Mouse (Mus musculus) G1E (cell line): ENCODE data around the gene Anapc15-ps. TPM values are rescaled to one million over a fixed set of nuclear protein-coding genes. Genes with fewer than 3 reads are reported as not detected.
"Not testable (repeated sequence)": the region's sequence is repeated elsewhere in the genome, so short reads cannot be mapped to it uniquely, and the experiment has no call there.

Experiments used
- ATAC-seq: 2 replicates; pipeline ENCODE4 v1.8.0; 2016; ENCODE audit warnings: mild to moderate bottlenecking; ENCODE audit not compliant: insufficient number of reproducible peaks, poor library complexity, low FRiP score, severe bottlenecking; ENCODE audit errors: extremely low read depth
- DNase-seq: peaks from one replicate; pipeline ENCODE4 v3.0.0; 2012; ENCODE audit warnings: low spot score
- H3K27me3 ChIP-seq: 2 replicates; pipeline ENCODE4 v1.6.1; 2012; ENCODE audit warnings: mild to moderate bottlenecking, low read length, inconsistent platforms; ENCODE audit not compliant: insufficient read depth
- H3K36me3 ChIP-seq: replicated peaks from 2 replicates; pipeline ENCODE3; 2012; ENCODE audit warnings: mild to moderate bottlenecking, inconsistent platforms
- H3K4me1 ChIP-seq: 2 replicates; pipeline ENCODE4 v1.6.1; 2012; ENCODE audit warnings: low read depth, low read length, inconsistent platforms, mixed read lengths; ENCODE audit not compliant: insufficient read depth
- H3K4me3 ChIP-seq: 2 replicates; pipeline ENCODE4 v1.5.1; 2012; ENCODE audit warnings: low read depth, mild to moderate bottlenecking, inconsistent platforms, low read length, moderate library complexity, mixed read lengths
- H3K9me3 ChIP-seq: replicated peaks from 2 replicates; pipeline ENCODE4 v1.6.1; 2012; ENCODE audit warnings: inconsistent platforms
- CTCF ChIP-seq: IDR thresholded peaks from 2 replicates; pipeline ENCODE4 v1.5.1; 2012; ENCODE audit warnings: low read depth, low read length, inconsistent platforms, mixed read lengths
- GATA1 ChIP-seq: IDR thresholded peaks from 2 replicates; pipeline ENCODE4 v1.6.1; 2012; ENCODE audit warnings: borderline replicate concordance, low read length, inconsistent platforms, mixed read lengths
- GATA2 ChIP-seq: IDR thresholded peaks from 2 replicates; pipeline ENCODE4 v1.6.1; 2012; ENCODE audit warnings: low read depth, low read length, inconsistent platforms, borderline replicate concordance
- POLR2AphosphoS5 ChIP-seq: IDR thresholded peaks from 2 replicates; pipeline ENCODE4 v1.6.1; 2012; ENCODE audit warnings: low read depth, low read length, inconsistent platforms; ENCODE audit not compliant: insufficient replicate concordance
- TAL1 ChIP-seq: conservative IDR thresholded peaks from 2 replicates; pipeline ENCODE4 v1.6.1; 2012; ENCODE audit warnings: low read depth, low read length, inconsistent platforms, mixed read lengths
- polyA plus RNA-seq: library from polyadenylated mRNA; stranded (reverse); fragments of >175 nt; gene quantifications from 2 replicates; pipeline ENCODE4 v1.2.3, GENCODE M21; 2012
- total RNA-seq, 2 experiments: library from RNA; stranded (forward) in 1 of 2; stranded (reverse) in 1 of 2; fragments of 200-1000 nt in 1 of 2; fragments of >200 nt in 1 of 2; fragmentation: Nextera tagmentation in 1 of 2; gene quantifications; 2 replicates each; pipeline ENCODE4 v1.2.3; 2014 to 2017

The Anapc15-ps gene
- total and polyA plus RNA-seq, 3 experiments: 0.55 TPM; not detected in 2

GRCm38 (mm10) chr10:95630726-95631345 is 42.4 kb downstream of the Anapc15-ps start:
- DNase-seq: no peak
- Histone ChIP-seq H3K4me1 (no peaks in the 10 kb centered on the region), H3K27me3 (no peaks in the 10 kb centered on the region; the same call in 1 of the 2 replicates), H3K4me3 (no peak overlapping the region), H3K36me3 (no peaks in the 10 kb centered on the region), H3K9me3 (no peaks in the 10 kb centered on the region)
- ATAC-seq: no peak
- TF ChIP-seq TAL1 (no peak), GATA1 (no peak), GATA2 (no peak), CTCF (no peak), POLR2AphosphoS5 (no peak)

- H3K9me3 ChIP-seq, DNase-seq, H3K4me3 ChIP-seq: not testable (repeated sequence)
These were observed 43.1 kb downstream of the Anapc15-ps start for GRCm38 (mm10) chr10:95630166-95630565.

DNA sequence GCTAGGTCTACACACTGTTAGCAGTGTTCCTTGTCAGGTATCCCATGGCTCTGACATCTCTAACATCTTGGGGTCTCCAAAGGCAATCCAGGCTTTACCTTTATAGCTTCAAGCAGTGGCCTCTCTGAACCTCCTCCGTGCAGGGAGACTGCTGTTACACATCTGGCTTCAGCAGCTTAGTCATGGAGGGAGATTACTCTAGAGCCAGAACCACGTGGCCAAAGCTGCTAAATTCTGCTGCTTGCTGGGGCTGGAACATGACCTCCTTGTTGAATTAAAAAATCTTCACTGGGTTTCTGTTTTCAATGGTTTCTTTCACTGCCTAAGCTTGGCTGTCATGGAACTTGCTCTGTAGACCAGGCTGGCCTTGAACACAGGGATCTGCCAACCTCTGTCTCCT is 44.9 kb downstream of the Anapc15-ps start:
- Histone ChIP-seq H3K4me3 (no peak overlapping the region), H3K36me3 (no peaks in the 10 kb centered on the region), H3K27me3 (no peaks in the 10 kb centered on the region; the same call in 1 of the 2 replicates), H3K4me1 (no peaks in the 10 kb centered on the region), H3K9me3 (no peaks in the 10 kb centered on the region)
- ATAC-seq (no peak), DNase-seq (no peak)
- no peak for TF ChIP-seq GATA2
- TF ChIP-seq POLR2AphosphoS5: no peak
- TF ChIP-seq TAL1: no peak
- no peak for TF ChIP-seq CTCF
- TF ChIP-seq GATA1: no peak

More at GRCm38 (mm10) chr10:95630166-95630565, 43.1 kb downstream of the Anapc15-ps start:
- not testable (repeated sequence) for H3K27me3 ChIP-seq, ATAC-seq, H3K36me3 ChIP-seq, H3K4me1 ChIP-seq

GRCm38 (mm10) chr10:95627381-95627780 is 45.9 kb downstream of the Anapc15-ps start:
- TF ChIP-seq TAL1: no peak
- TF ChIP-seq POLR2AphosphoS5: no peak
- TF ChIP-seq GATA1: no peak
- no peak for TF ChIP-seq GATA2
- no peak for TF ChIP-seq CTCF
- H3K9me3 ChIP-seq: no peaks in the 10 kb centered on the region
- no peaks in the 10 kb centered on the region; the same call in 1 of the 2 replicates for H3K27me3 ChIP-seq

GRCm38 (mm10) chr10:95625300-95625699 is 48.0 kb downstream of the Anapc15-ps start:
- Histone ChIP-seq H3K27me3 (no peaks in the 10 kb centered on the region; the same call in 1 of the 2 replicates), H3K36me3 (no peaks in the 10 kb centered on the region), H3K4me3 (no peak overlapping the region), H3K4me1 (no peaks in the 10 kb centered on the region), H3K9me3 (no peaks in the 10 kb centered on the region)
- DNase-seq (no peak), ATAC-seq (no peak)
- TF ChIP-seq POLR2AphosphoS5: no peak
- no peak for TF ChIP-seq CTCF
- TF ChIP-seq GATA1: no peak

More at GRCm38 (mm10) chr10:95627381-95627780, 45.9 kb downstream of the Anapc15-ps start:
- no peaks in the 10 kb centered on the region for H3K36me3 ChIP-seq
- no peaks in the 10 kb centered on the region for H3K4me1 ChIP-seq
- no peak overlapping the region for H3K4me3 ChIP-seq
- ATAC-seq: no peak
- DNase-seq: no peak

GRCm38 (mm10) chr10:95624007-95624406 is 49.2 kb downstream of the Anapc15-ps start:
- ATAC-seq (no peak), DNase-seq (no peak)
- Histone ChIP-seq H3K27me3 (no peaks in the 10 kb centered on the region), H3K4me1 (no peaks in the 10 kb centered on the region), H3K4me3 (no peak overlapping the region), H3K9me3 (no peaks in the 10 kb centered on the region), H3K36me3 (no peaks in the 10 kb centered on the region)
- TF ChIP-seq CTCF: no peak
- no peak for TF ChIP-seq GATA2
- TF ChIP-seq GATA1: no peak
- no peak for TF ChIP-seq TAL1
- no peak for TF ChIP-seq POLR2AphosphoS5

DNA sequence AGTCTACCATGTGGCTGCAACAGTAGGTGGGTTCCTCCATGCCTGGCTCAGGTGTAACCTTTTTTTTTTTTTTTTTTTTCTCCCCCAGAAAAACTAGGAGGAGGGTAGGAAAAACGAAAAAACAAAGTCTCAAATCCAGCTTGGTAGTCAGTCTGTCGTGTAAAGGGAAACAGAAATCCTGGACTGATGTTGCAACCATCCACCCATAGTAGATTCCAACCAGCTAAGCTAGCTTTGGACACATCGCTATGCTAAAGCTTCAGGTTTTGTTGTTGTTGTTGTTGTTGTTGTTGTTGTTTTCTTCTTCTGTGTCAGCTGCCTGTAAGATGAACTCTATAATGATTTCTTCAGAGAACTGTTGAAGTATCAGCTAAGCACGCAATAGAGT is 49.7 kb downstream of the Anapc15-ps start:
- ATAC-seq (no peak), DNase-seq (no peak)
- H3K9me3 ChIP-seq: no peaks in the 10 kb centered on the region
- no peak overlapping the region for H3K4me3 ChIP-seq
- H3K4me1 ChIP-seq: no peaks in the 10 kb centered on the region
- H3K36me3 ChIP-seq: no peaks in the 10 kb centered on the region
- no peaks in the 10 kb centered on the region for H3K27me3 ChIP-seq
- no peak for TF ChIP-seq GATA2
- no peak for TF ChIP-seq TAL1
- no peak for TF ChIP-seq POLR2AphosphoS5
- no peak for TF ChIP-seq CTCF

Other genes with a start within 250 kb of the Anapc15-ps start
- gene Mrpl42, start 171.5 kb downstream of the Anapc15-ps start, total RNA-seq (2014; fragmentation: Nextera tagmentation): 111 and 113 TPM in 2 replicates
- gene Mrpl42, start 171.5 kb downstream of the Anapc15-ps start, total RNA-seq (2017): 102 and 109 TPM in 2 replicates
- gene Mrpl42, start 171.5 kb downstream of the Anapc15-ps start, polyA plus RNA-seq: 14.5 and 15.4 TPM in 2 replicates
- gene Ube2n, start 158.3 kb downstream of the Anapc15-ps start, total RNA-seq (2014; fragmentation: Nextera tagmentation): 377 and 509 TPM in 2 replicates
- 134 and 148 TPM in 2 replicates for gene Ube2n, start 158.3 kb downstream of the Anapc15-ps start, total RNA-seq (2017)
- gene Ube2n, start 158.3 kb downstream of the Anapc15-ps start, polyA plus RNA-seq: 47.3 and 56.1 TPM in 2 replicates
- gene Nudt4, start 109.3 kb downstream of the Anapc15-ps start, total RNA-seq (2014; fragmentation: Nextera tagmentation): 32.8 and 53.5 TPM in 2 replicates
- 38.6 and 42.9 TPM in 2 replicates for gene Nudt4, start 109.3 kb downstream of the Anapc15-ps start, total RNA-seq (2017)
- 13.9 and 17.6 TPM in 2 replicates for gene Nudt4, start 109.3 kb downstream of the Anapc15-ps start, polyA plus RNA-seq
- not detected in 2 replicates for gene Gm33543, start 169.5 kb upstream of the Anapc15-ps start, total RNA-seq (2014; fragmentation: Nextera tagmentation)
- 0.16 and 0.17 TPM in 2 replicates for gene Gm33543, start 169.5 kb upstream of the Anapc15-ps start, total RNA-seq (2017)
- gene Gm33543, start 169.5 kb upstream of the Anapc15-ps start, polyA plus RNA-seq: not detected in 2 replicates